8 mouse cellular contexts compared by ENCODE assay signal in the genomic region with DNA sequence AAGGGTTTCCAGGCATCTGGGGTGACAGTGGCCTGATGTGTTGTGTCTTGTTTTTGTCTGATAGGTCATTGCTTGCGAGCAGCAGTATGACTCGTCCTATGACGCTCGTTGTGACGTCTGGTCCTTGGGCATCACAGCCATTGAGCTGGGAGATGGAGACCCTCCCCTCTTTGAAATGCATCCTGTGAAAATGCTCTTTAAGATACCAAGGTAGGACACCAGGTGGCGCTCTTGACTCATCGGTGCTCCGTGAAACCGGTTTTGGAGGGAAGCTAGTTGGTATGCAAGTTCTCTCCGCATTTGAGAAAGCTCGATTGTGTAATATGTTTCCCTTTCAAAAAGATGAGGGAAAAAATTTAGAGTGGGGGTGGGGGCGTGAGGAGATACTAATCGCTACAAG.
DNase-seq lines count a peak whose midpoint lies in the region; ATAC-seq lines count a peak whose summit lies in the region.

No protein-coding gene starts in this region.

- peak overlapping the region; percentile 48 for H3K4me2 ChIP-seq in embryonic facial prominence, embryonic 13.5 days
- peak overlapping the region; percentile 30; the same call in 1 of the 2 replicates for H3K4me2 ChIP-seq in heart, embryonic 11.5 days
- peak overlapping the region; percentile 46 for H3K4me2 ChIP-seq in kidney, embryonic 15.5 days
- peak overlapping the region; percentile 27 for H3K4me2 ChIP-seq in limb, embryonic 15.5 days
- peak overlapping the region; percentile 33 for H3K4me2 ChIP-seq in stomach, embryonic 15.5 days

- peak overlapping the region; percentile 18 for H3K4me3 ChIP-seq in embryonic facial prominence, embryonic 13.5 days
- H3K4me3 ChIP-seq in heart, embryonic 11.5 days (ENCODE audit: low read depth, low read length): no peak overlapping the region
- H3K4me3 ChIP-seq in kidney, embryonic 15.5 days (replicated peaks): no peak overlapping the region
- no peak overlapping the region for H3K4me3 ChIP-seq in limb, embryonic 15.5 days
- H3K4me3 ChIP-seq in stomach, embryonic 15.5 days (replicated peaks): 0 out of 2 replicates have a peak overlapping the region, but pooled peaks have one; percentile 2

- H3K4me1 ChIP-seq in embryonic facial prominence, embryonic 13.5 days: peaks cover 16% of the 10 kb centered on the region
- 0 out of 2 replicates have a peak, but pooled peaks cover 4% of the 10 kb centered on the region for H3K4me1 ChIP-seq in heart, embryonic 11.5 days (ENCODE audit: control insufficient read depth, insufficient read depth, low read length)
- H3K4me1 ChIP-seq in kidney, embryonic 15.5 days: peaks cover 19% of the 10 kb centered on the region
- H3K4me1 ChIP-seq in limb, embryonic 15.5 days: peaks cover 9% of the 10 kb centered on the region
- H3K4me1 ChIP-seq in stomach, embryonic 15.5 days: peaks cover 7% of the 10 kb centered on the region

- no peaks in the 10 kb centered on the region for H3K36me3 ChIP-seq in embryonic facial prominence, embryonic 13.5 days
- H3K36me3 ChIP-seq in heart, embryonic 11.5 days (ENCODE audit: control insufficient read depth, insufficient read depth, low read length): no peaks in the 10 kb centered on the region
- H3K36me3 ChIP-seq in kidney, embryonic 15.5 days: no peaks in the 10 kb centered on the region
- H3K36me3 ChIP-seq in limb, embryonic 15.5 days: no peaks in the 10 kb centered on the region
- no peaks in the 10 kb centered on the region for H3K36me3 ChIP-seq in stomach, embryonic 15.5 days

- ATAC-seq in embryonic facial prominence, embryonic 13.5 days (ENCODE audit: insufficient number of reproducible peaks, insufficient read depth, low FRiP score, low TSS enrichment, low read depth): peak; percentile 62; the same call in 1 of the 2 replicates
- no peak for ATAC-seq in heart, embryonic 11.5 days (replicated peaks; ENCODE audit: insufficient number of reproducible peaks, low FRiP score, low TSS enrichment)
- ATAC-seq in kidney, embryonic 15.5 days (replicated peaks; ENCODE audit: low FRiP score): peak; percentile 43; the same call in 1 of the 2 replicates
- ATAC-seq in limb, embryonic 15.5 days (ENCODE audit: insufficient number of reproducible peaks, low FRiP score, low TSS enrichment, low read depth): no peak
- no peak for ATAC-seq in stomach, embryonic 15.5 days (ENCODE audit: insufficient read depth, low FRiP score, low read depth)

- peaks cover 34% of the 10 kb centered on the region for H3K27me3 ChIP-seq in embryonic facial prominence, embryonic 13.5 days
- H3K27me3 ChIP-seq in heart, embryonic 11.5 days (ENCODE audit: control insufficient read depth, insufficient read depth, low read length): peaks cover 12% of the 10 kb centered on the region
- peaks cover 35% of the 10 kb centered on the region for H3K27me3 ChIP-seq in kidney, embryonic 15.5 days
- peaks cover 25% of the 10 kb centered on the region for H3K27me3 ChIP-seq in limb, embryonic 15.5 days
- H3K27me3 ChIP-seq in stomach, embryonic 15.5 days (replicated peaks): peaks cover 26% of the 10 kb centered on the region

- WGBS in embryonic facial prominence, embryonic 13.5 days: under 1% methylated on average over 13 of the region's 13 CpGs
- 1% methylated on average over 13 of the region's 13 CpGs for WGBS in heart, embryonic 11.5 days (ENCODE audit: insufficient replicate concordance)
- WGBS in kidney, embryonic 15.5 days: 0% methylated on average over 13 of the region's 13 CpGs
- WGBS in limb, embryonic 15.5 days: under 1% methylated on average over 13 of the region's 13 CpGs
- WGBS in stomach, embryonic 15.5 days: 2% methylated on average over 13 of the region's 13 CpGs

- H3K9me3 ChIP-seq in embryonic facial prominence, embryonic 13.5 days: no peaks in the 10 kb centered on the region
- no peaks in the 10 kb centered on the region for H3K9me3 ChIP-seq in heart, embryonic 11.5 days (replicated peaks; ENCODE audit: control insufficient read depth, low read length)
- no peaks in the 10 kb centered on the region for H3K9me3 ChIP-seq in kidney, embryonic 15.5 days (replicated peaks)
- no peaks in the 10 kb centered on the region for H3K9me3 ChIP-seq in limb, embryonic 15.5 days
- no peaks in the 10 kb centered on the region for H3K9me3 ChIP-seq in stomach, embryonic 15.5 days

- H3K27ac ChIP-seq in embryonic facial prominence, embryonic 13.5 days: no peak overlapping the region
- H3K27ac ChIP-seq in heart, embryonic 11.5 days (ENCODE audit: low read depth, low read length): no peak overlapping the region
- H3K27ac ChIP-seq in kidney, embryonic 15.5 days: no peak overlapping the region
- no peak overlapping the region for H3K27ac ChIP-seq in limb, embryonic 15.5 days
- no peak overlapping the region for H3K27ac ChIP-seq in stomach, embryonic 15.5 days

- DNase-seq in 3T3-L1 (ENCODE audit: low read depth, low spot score): peak; percentile 87
- DNase-seq in adrenal gland, postnatal 25 days: peak; percentile 75
- peak; percentile 88 for DNase-seq in neural tube, embryonic 10.5 days (ENCODE audit: extremely low spot score, low spot score)

- H3K9ac ChIP-seq in embryonic facial prominence, embryonic 13.5 days: no peak overlapping the region
- no peak overlapping the region for H3K9ac ChIP-seq in heart, embryonic 11.5 days (ENCODE audit: low read depth, low read length)
- H3K9ac ChIP-seq in kidney, embryonic 15.5 days: no peak overlapping the region
- H3K9ac ChIP-seq in limb, embryonic 15.5 days: no peak overlapping the region
- no peak overlapping the region for H3K9ac ChIP-seq in stomach, embryonic 15.5 days

Comparison
In these comparisons a context has a peak if more than half of its experiments do, and no peak if none do; other contexts are left out.
1. ATAC-seq: peak in embryonic facial prominence, embryonic 13.5 days (single experiment) and kidney, embryonic 15.5 days (single experiment); none in heart, embryonic 11.5 days (single experiment), limb, embryonic 15.5 days (single experiment) and stomach, embryonic 15.5 days (single experiment).
2. H3K4me3 ChIP-seq: peak in embryonic facial prominence, embryonic 13.5 days (single experiment) and stomach, embryonic 15.5 days (single experiment); none in heart, embryonic 11.5 days (single experiment), kidney, embryonic 15.5 days (single experiment) and limb, embryonic 15.5 days (single experiment).
3. Peak in every context shown above with its lines, with median percentiles within 50 percentile points of each other: DNase-seq and H3K4me2 ChIP-seq.